Mouse (Mus musculus) ES-E14 (cell line): ENCODE measurements around the gene Aftph. TPM values are rescaled to one million over a fixed set of nuclear protein-coding genes. Genes with fewer than 3 reads are reported as not detected.

ENCODE experiments used
- DNase-seq: peaks from one replicate; pipeline ENCODE4 v3.0.0-alpha.2; 2013; ENCODE audit warnings: low read depth, low spot score
- H3K27ac ChIP-seq: 2 replicates; pipeline ENCODE4 v1.5.1; 2012; ENCODE audit warnings: low read depth, mild to moderate bottlenecking, low read length, moderate library complexity, mixed read lengths; ENCODE audit not compliant: poor library complexity, insufficient read depth, severe bottlenecking
- H3K36me3 ChIP-seq: 2 replicates; pipeline ENCODE4 v1.6.1; 2012; ENCODE audit warnings: mild to moderate bottlenecking, low read length, moderate library complexity, mixed read lengths; ENCODE audit not compliant: control insufficient read depth, poor library complexity, insufficient read depth, severe bottlenecking
- H3K4me1 ChIP-seq, 2 experiments: fragments of 150-350 bp in 1 of 2; sonication (generic) in 1 of 2; 2 replicates each; pipeline ENCODE4 v1.6.1; 2012; ENCODE audit warnings: low read length in 2 of 2, mild to moderate bottlenecking in 1 of 2, mixed read lengths in 1 of 2; ENCODE audit not compliant: control insufficient read depth in 2 of 2, insufficient read depth in 2 of 2, poor library complexity in 1 of 2
- H3K4me3 ChIP-seq, 2 experiments: fragments of 150-350 bp in 1 of 2; sonication (generic) in 1 of 2; 2 replicates each; pipeline ENCODE4 v1.5.1; 2012; ENCODE audit warnings: low read length in 2 of 2, low read depth in 1 of 2, mild to moderate bottlenecking in 1 of 2, mixed read lengths in 1 of 2; ENCODE audit not compliant: insufficient read depth in 1 of 2, poor library complexity in 1 of 2, severe bottlenecking in 1 of 2
- H3K9ac ChIP-seq: 2 replicates; pipeline ENCODE4 v1.6.1; 2012; ENCODE audit warnings: low read depth, mild to moderate bottlenecking, low read length, mixed read lengths; ENCODE audit not compliant: poor library complexity, insufficient read depth, severe bottlenecking
- H3K9me3 ChIP-seq: fragments of 150-350 bp; sonication (generic); 2 replicates; pipeline ENCODE4 v1.6.1; 2012; ENCODE audit warnings: low read depth, mild to moderate bottlenecking, low read length; ENCODE audit not compliant: control insufficient read depth, insufficient read depth
- CHD2 ChIP-seq: IDR thresholded peaks from 2 replicates; pipeline ENCODE4 v1.6.1; 2014; ENCODE audit warnings: mild to moderate bottlenecking, low read depth, low read length, inconsistent platforms
- HCFC1 ChIP-seq: IDR thresholded peaks from 2 replicates; pipeline ENCODE4 v1.6.1; 2012; ENCODE audit warnings: low read length, inconsistent platforms, borderline replicate concordance; ENCODE audit not compliant: insufficient read depth
- MAFK ChIP-seq: IDR thresholded peaks from 2 replicates; pipeline ENCODE4 v1.6.1; 2014; ENCODE audit warnings: mild to moderate bottlenecking, low read depth, low read length, inconsistent platforms; ENCODE audit not compliant: insufficient read depth
- ZC3H11A ChIP-seq: IDR thresholded peaks from 2 replicates; pipeline ENCODE4 v1.6.1; 2012; ENCODE audit warnings: low read depth, mild to moderate bottlenecking, inconsistent platforms, low read length, borderline replicate concordance
- ZNF384 ChIP-seq: IDR thresholded peaks from 2 replicates; pipeline ENCODE4 v1.6.1; 2012; ENCODE audit warnings: low read depth, low read length, inconsistent platforms
- in situ Hi-C, 2 experiments: fragments of 600-800 bp; cut with MboI; formaldehyde crosslinking; loops; one replicate each; pipeline ENCODE4 v1.15.1; 2025; ENCODE audit warnings: low sequenced_read_pairs in 2 of 2, inconsistent platforms in 1 of 2; ENCODE audit not compliant: unreplicated experiment in 2 of 2
- total RNA-seq: library from RNA; depleted of rRNA; stranded (reverse); fragments of 300-350 nt; gene quantifications from 2 replicates; pipeline ENCODE4 v1.2.3, GENCODE M21; 2012

The Aftph gene
- total RNA-seq, 1 experiment, result 25.7 TPM

DNA sequence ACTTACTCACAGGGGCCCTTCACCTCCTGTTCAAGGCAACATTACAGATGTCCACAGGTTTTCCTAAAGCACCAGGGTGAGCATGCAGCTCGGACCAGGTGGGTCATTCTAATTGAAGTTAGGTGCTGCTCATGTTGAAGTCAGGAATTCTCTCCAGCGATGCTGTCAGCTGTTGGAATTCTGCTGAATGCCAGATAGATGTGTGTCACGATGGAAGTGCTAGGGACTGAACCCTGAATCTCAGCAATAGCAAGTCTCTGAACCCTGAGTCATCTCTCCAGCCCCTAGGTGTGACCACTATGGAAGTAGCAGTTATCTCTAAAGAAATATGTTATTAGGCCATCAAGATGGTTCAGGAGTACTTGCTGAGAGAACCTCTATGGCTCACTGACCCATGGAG lies 95.9 kb downstream of the Aftph start:
- in situ Hi-C loops, result loop anchor here in 1 of 2 experiments (25.0 kb wide), 1 partner anchor 183 kb away; no protein-coding TSS in a partner anchor
- Histone ChIP-seq H3K27ac (no peak overlapping the region), H3K36me3 (peaks cover 3% of the 10 kb centered on the region; the same call in 1 of the 2 replicates), H3K9me3 (no peaks in the 10 kb centered on the region), H3K4me1 (peaks cover 17 to 36% of the 10 kb centered on the region in 2 experiments), H3K4me3 (no peak overlapping the region), H3K9ac (no peak overlapping the region)
- DNase-seq, result no peak
- TF ChIP-seq CHD2, result no peak
- no peak for TF ChIP-seq HCFC1
- TF ChIP-seq MAFK, result no peak
- no peak for TF ChIP-seq ZC3H11A
- no peak for TF ChIP-seq ZNF384

GRCm38 (mm10) chr11:20644872-20645271 lies 96.5 kb downstream of the Aftph start:
- Histone ChIP-seq H3K9me3 (no peaks in the 10 kb centered on the region), H3K36me3 (peaks cover 3% of the 10 kb centered on the region; the same call in 1 of the 2 replicates), H3K4me3 (no peak overlapping the region), H3K4me1 (peaks cover 17 to 40% of the 10 kb centered on the region in 2 experiments), H3K9ac (no peak overlapping the region), H3K27ac (no peak overlapping the region)
- in situ Hi-C loops, result loop anchor here in 1 of 2 experiments (25.0 kb wide), 1 partner anchor 183 kb away; no protein-coding TSS in a partner anchor
- no peak for DNase-seq
- no peak for TF ChIP-seq ZC3H11A

GRCm38 (mm10) chr11:20644166-20644565 lies 97.2 kb downstream of the Aftph start:
- in situ Hi-C loops, result loop anchor here in 1 of 2 experiments (25.0 kb wide), 1 partner anchor 182 kb away; no protein-coding TSS in a partner anchor
- no peaks in the 10 kb centered on the region for H3K9me3 ChIP-seq
- no peak overlapping the region for H3K9ac ChIP-seq
- peaks cover 19 to 38% of the 10 kb centered on the region in 2 experiments for H3K4me1 ChIP-seq
- H3K36me3 ChIP-seq, result peaks cover 3% of the 10 kb centered on the region; the same call in 1 of the 2 replicates
- DNase-seq, result no peak
- H3K4me3 ChIP-seq, result no peak overlapping the region
- H3K27ac ChIP-seq, result no peak overlapping the region
- TF ChIP-seq CHD2 (no peak), MAFK (no peak), ZNF384 (no peak), HCFC1 (no peak), ZC3H11A (no peak)

- in situ Hi-C loops, result loop anchor here in 1 of 2 experiments (25.0 kb wide), 1 partner anchor 181 kb away; no protein-coding TSS in a partner anchor
- Histone ChIP-seq H3K9me3 (no peaks in the 10 kb centered on the region), H3K9ac (no peak overlapping the region), H3K4me1 (peaks cover 14 to 35% of the 10 kb centered on the region in 2 experiments), H3K4me3 (no peak overlapping the region), H3K36me3 (no peaks in the 10 kb centered on the region; the same call in 1 of the 2 replicates), H3K27ac (no peak overlapping the region)
- TF ChIP-seq ZNF384, result no peak
- DNase-seq, result no peak
Measured at GRCm38 (mm10) chr11:20643161-20643560, 98.2 kb downstream of the Aftph start.

DNA sequence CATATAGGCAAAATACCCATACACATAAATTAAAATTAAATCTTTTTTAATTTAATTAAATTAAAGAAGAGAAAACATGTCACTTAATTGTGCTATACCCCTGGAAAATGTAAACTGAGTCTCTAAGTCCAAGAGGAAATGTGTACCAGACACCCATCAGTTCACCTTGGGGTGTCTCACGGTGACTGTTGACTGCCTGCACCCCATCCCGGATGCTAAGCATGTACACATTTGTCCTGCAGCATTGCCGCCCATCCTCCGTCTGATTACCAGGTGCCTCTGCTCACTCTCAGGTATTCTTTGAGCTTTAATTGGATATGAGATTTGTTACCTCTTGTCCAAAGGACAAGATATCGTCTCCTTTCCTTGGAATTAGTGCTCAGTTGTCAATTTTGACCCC lies 99.1 kb downstream of the Aftph start:
- no peak for TF ChIP-seq HCFC1
- TF ChIP-seq ZC3H11A, result no peak
- TF ChIP-seq MAFK, result no peak
- no peak for TF ChIP-seq CHD2
- TF ChIP-seq ZNF384, result no peak
- no peak for DNase-seq
- Histone ChIP-seq H3K36me3 (no peaks in the 10 kb centered on the region), H3K4me1 (peaks cover 13 to 30% of the 10 kb centered on the region in 2 experiments), H3K27ac (no peak overlapping the region), H3K9ac (no peak overlapping the region), H3K4me3 (no peak overlapping the region), H3K9me3 (no peaks in the 10 kb centered on the region)
- in situ Hi-C loops, result loop anchor here in 1 of 2 experiments (25.0 kb wide), 1 partner anchor 180 kb away; no protein-coding TSS in a partner anchor
